In genomic region chr10:20361542-20362449, GRCm38 (mm10) we compare ENCODE assay signal across 8 mouse cellular contexts. TPM values are rescaled to one million over a fixed set of nuclear protein-coding genes. Genes with fewer than 3 reads are reported as not detected.
DNase-seq lines count a peak whose midpoint lies in the region; ATAC-seq and TF ChIP-seq lines count a peak whose summit lies in the region.

No protein-coding gene starts in this region.

- WGBS in forebrain, embryonic 13.5 days: 66% methylated on average over 10 of the region's 10 CpGs
- WGBS in forebrain, embryonic 10.5 days: 63% methylated on average over 10 of the region's 10 CpGs
- 55% methylated on average over 10 of the region's 10 CpGs for WGBS in lung, embryonic 14.5 days
- 66% methylated on average over 10 of the region's 10 CpGs for WGBS in forebrain, embryonic 16.5 days

- no peak overlapping the region for H3K9ac ChIP-seq in forebrain, embryonic 13.5 days
- no peak overlapping the region for H3K9ac ChIP-seq in lung, embryonic 14.5 days
- H3K9ac ChIP-seq in forebrain, embryonic 16.5 days (replicated peaks; ENCODE audit: low read depth, low read length): no peak overlapping the region

- ATAC-seq in forebrain, embryonic 13.5 days: peak; percentile 71
- ATAC-seq in lung, embryonic 14.5 days (ENCODE audit: insufficient read depth): peak; percentile 70; the same call in 1 of the 2 replicates
- peak; percentile 74 for ATAC-seq in forebrain, embryonic 16.5 days

- DNase-seq in forebrain, embryonic 10.5 days (ENCODE audit: extremely low spot score, low spot score): no peak
- DNase-seq in lung, embryonic 14.5 days: peak; percentile 79
- DNase-seq in lung, postnatal 14 days: no peak
- DNase-seq in naive thymus-derived CD4-positive, alpha-beta T cell, adult 2 months (ENCODE audit: low read depth): peak; percentile 62
- no peak for DNase-seq in cerebellum, adult 11 months
- no peak for DNase-seq in urinary bladder, adult 2 months (ENCODE audit: low spot score)

- peak; percentile 87 for TF ChIP-seq CTCF in lung, embryonic 14.5 days (IDR thresholded peaks at IDR 0.05; ENCODE audit: low read depth)

- H3K9me3 ChIP-seq in forebrain, embryonic 13.5 days (replicated peaks): no peaks in the 10 kb centered on the region
- H3K9me3 ChIP-seq in forebrain, embryonic 10.5 days: no peaks in the 10 kb centered on the region; the same call in 1 of the 2 replicates
- no peaks in the 10 kb centered on the region for H3K9me3 ChIP-seq in lung, embryonic 14.5 days (ENCODE audit: low read depth, low read length)
- H3K9me3 ChIP-seq in forebrain, embryonic 16.5 days (ENCODE audit: control insufficient read depth, low read length): no peaks in the 10 kb centered on the region

- H3K4me2 ChIP-seq in forebrain, embryonic 13.5 days: no peak overlapping the region
- H3K4me2 ChIP-seq in lung, embryonic 14.5 days: no peak overlapping the region
- no peak overlapping the region for H3K4me2 ChIP-seq in forebrain, embryonic 16.5 days (ENCODE audit: low read length)

- H3K4me1 ChIP-seq in forebrain, embryonic 13.5 days: no peaks in the 10 kb centered on the region
- H3K4me1 ChIP-seq in forebrain, embryonic 10.5 days: peaks cover 4% of the 10 kb centered on the region; the same call in 1 of the 2 replicates
- no peaks in the 10 kb centered on the region for H3K4me1 ChIP-seq in lung, embryonic 14.5 days (ENCODE audit: insufficient read depth)
- no peaks in the 10 kb centered on the region for H3K4me1 ChIP-seq in forebrain, embryonic 16.5 days (replicated peaks; ENCODE audit: control insufficient read depth, insufficient read depth, low read length)

- no peaks in the 10 kb centered on the region for H3K27me3 ChIP-seq in forebrain, embryonic 13.5 days
- H3K27me3 ChIP-seq in forebrain, embryonic 10.5 days (ENCODE audit: poor library complexity, severe bottlenecking): no peaks in the 10 kb centered on the region
- no peaks in the 10 kb centered on the region for H3K27me3 ChIP-seq in lung, embryonic 14.5 days (ENCODE audit: insufficient read depth, low read length)
- H3K27me3 ChIP-seq in forebrain, embryonic 16.5 days (replicated peaks; ENCODE audit: control insufficient read depth, insufficient read depth, low read length): no peaks in the 10 kb centered on the region

- no peak overlapping the region for H3K4me3 ChIP-seq in forebrain, embryonic 13.5 days
- H3K4me3 ChIP-seq in forebrain, embryonic 10.5 days: no peak overlapping the region
- H3K4me3 ChIP-seq in lung, embryonic 14.5 days (ENCODE audit: low read depth, low read length): no peak overlapping the region
- H3K4me3 ChIP-seq in forebrain, embryonic 16.5 days (replicated peaks; ENCODE audit: low read length): no peak overlapping the region

- H3K27ac ChIP-seq in forebrain, embryonic 13.5 days: no peak overlapping the region
- no peak overlapping the region for H3K27ac ChIP-seq in forebrain, embryonic 10.5 days
- no peak overlapping the region for H3K27ac ChIP-seq in lung, embryonic 14.5 days (ENCODE audit: low read depth)
- no peak overlapping the region for H3K27ac ChIP-seq in forebrain, embryonic 16.5 days (ENCODE audit: low read length)

- H3K36me3 ChIP-seq in forebrain, embryonic 13.5 days (ENCODE audit: poor library complexity, severe bottlenecking): peaks cover 8% of the 10 kb centered on the region; the same call in 1 of the 2 replicates
- H3K36me3 ChIP-seq in forebrain, embryonic 10.5 days (replicated peaks): peaks cover 42% of the 10 kb centered on the region
- peaks cover 19% of the 10 kb centered on the region; the same call in 1 of the 2 replicates for H3K36me3 ChIP-seq in lung, embryonic 14.5 days (ENCODE audit: insufficient read depth)
- no peaks in the 10 kb centered on the region for H3K36me3 ChIP-seq in forebrain, embryonic 16.5 days (ENCODE audit: control insufficient read depth, insufficient read depth)

RNA-seq across cellular contexts. Expression of gene Mtfr2, which starts 14.2 kb away (rescaled TPM):
- 2.6 and 3.0 TPM in 2 replicates for polyA plus RNA-seq in forebrain, embryonic 13.5 days (2015; fragmentation: Nextera tagmentation; extraction: Ambion mirVana)
- 3.1 and 3.3 TPM in 2 replicates for polyA plus RNA-seq in forebrain, embryonic 10.5 days (2016; fragmentation: Nextera tagmentation; extraction: Ambion mirVana)
- 3.2 and 4.9 TPM in 2 replicates for polyA plus RNA-seq in lung, embryonic 14.5 days (2014; fragmentation: Nextera tagmentation; extraction: Ambion mirVana)
- polyA plus RNA-seq in forebrain, embryonic 16.5 days (2015; fragmentation: Nextera tagmentation; extraction: Ambion mirVana): 0.99 and 1.2 TPM in 2 replicates
- polyA plus RNA-seq in urinary bladder, adult 2 months (2012; rRNA removed): 0.78 and 0.91 TPM in 2 replicates

RNA-seq across cellular contexts. Expression of gene Bclaf1, which starts 49.5 kb away (rescaled TPM):
- 152 and 170 TPM in 2 replicates for polyA plus RNA-seq in forebrain, embryonic 13.5 days (2015; fragmentation: Nextera tagmentation; extraction: Ambion mirVana)
- polyA plus RNA-seq in forebrain, embryonic 10.5 days (2016; fragmentation: Nextera tagmentation; extraction: Ambion mirVana): 179 and 183 TPM in 2 replicates
- 151 and 155 TPM in 2 replicates for polyA plus RNA-seq in lung, embryonic 14.5 days (2014; fragmentation: Nextera tagmentation; extraction: Ambion mirVana)
- polyA plus RNA-seq in forebrain, embryonic 16.5 days (2015; fragmentation: Nextera tagmentation; extraction: Ambion mirVana): 139 and 147 TPM in 2 replicates
- polyA plus RNA-seq in urinary bladder, adult 2 months (2012; rRNA removed): 60.3 and 62.7 TPM in 2 replicates

Comparison
In these comparisons a context has a peak if more than half of its experiments do, and no peak if none do; other contexts are left out.
1. DNase-seq: peak in lung, embryonic 14.5 days (single experiment) and naive thymus-derived CD4-positive, alpha-beta T cell, adult 2 months (single experiment); none in forebrain, embryonic 10.5 days (single experiment), lung, postnatal 14 days (single experiment), cerebellum, adult 11 months (single experiment) and urinary bladder, adult 2 months (single experiment).
2. Peak in every context shown above with its lines, with median percentiles within 50 percentile points of each other: ATAC-seq.